Mouse (Mus musculus) liver, embryonic 15.5 days (tissue): Measurements from ENCODE around the gene Cmtm3. TPM values are rescaled to one million over a fixed set of nuclear protein-coding genes. Genes with fewer than 3 reads are reported as not detected.

Experiments
- ATAC-seq: fragments of 200-750 bp; cut with Nextera tagmentation; 2 replicates; pipeline ENCODE4 v1.8.0; 2017; ENCODE audit warnings: moderate number of reproducible peaks, mild to moderate bottlenecking, moderate library complexity; ENCODE audit not compliant: insufficient read depth
- H3K27ac ChIP-seq: fragments of 300-500 bp; sonication (generic); replicated peaks from 2 replicates; pipeline ENCODE4 v1.5.1; 2015; ENCODE audit warnings: mild to moderate bottlenecking, inconsistent platforms
- H3K27me3 ChIP-seq: fragments of 300-500 bp; sonication (generic); 2 replicates; pipeline ENCODE4 v1.6.1; 2015; ENCODE audit warnings: mild to moderate bottlenecking, inconsistent platforms
- H3K36me3 ChIP-seq: fragments of 300-500 bp; sonication (generic); replicated peaks from 2 replicates; pipeline ENCODE4 v1.6.1; 2015; ENCODE audit warnings: moderate library complexity, mild to moderate bottlenecking, inconsistent platforms
- H3K4me1 ChIP-seq: fragments of 300-500 bp; sonication (generic); replicated peaks from 2 replicates; pipeline ENCODE4 v1.6.1; 2015; ENCODE audit warnings: inconsistent platforms
- H3K4me2 ChIP-seq: fragments of 300-500 bp; sonication (generic); 2 replicates; pipeline ENCODE4 v1.6.1; 2015; ENCODE audit warnings: moderate library complexity, mild to moderate bottlenecking, inconsistent platforms
- H3K4me3 ChIP-seq: fragments of 300-500 bp; sonication (generic); replicated peaks from 2 replicates; pipeline ENCODE4 v1.5.1; 2015; ENCODE audit warnings: mild to moderate bottlenecking, inconsistent platforms
- H3K9ac ChIP-seq: fragments of 300-500 bp; sonication (generic); 2 replicates; pipeline ENCODE4 v1.6.1; 2015; ENCODE audit warnings: moderate library complexity, mild to moderate bottlenecking, inconsistent platforms
- H3K9me3 ChIP-seq: fragments of 300-500 bp; sonication (generic); replicated peaks from 2 replicates; pipeline ENCODE4 v1.6.1; 2016; ENCODE audit warnings: inconsistent platforms
- WGBS: fragments of 180-500 bp; shearing (Covaris S2); methylation state at CpG from one replicate; pipeline ENCODE4 v1.1.7; 2015; ENCODE audit warnings: mixed read lengths; ENCODE audit not compliant: insufficient replicate concordance; 5-methylcytosine and 5-hydroxymethylcytosine counted together
- polyA plus RNA-seq: library from polyadenylated mRNA; unstranded; fragments of >200 nt; fragmentation: Nextera tagmentation; extraction: Ambion mirVana; gene quantifications from 2 replicates; pipeline ENCODE4 v1.2.1, GENCODE M21; 2015

The Cmtm3 gene
- polyA plus RNA-seq, 1 experiment from 2014 or later: 18.5 TPM

GRCm38 (mm10) chr8:104383296-104383695, 44.1 kb downstream of the Cmtm3 start:
- Histone ChIP-seq H3K4me1 (peaks cover 5% of the 10 kb centered on the region; the same call in 1 of the 2 replicates), H3K27ac (no peak overlapping the region), H3K9ac (no peak overlapping the region), H3K4me3 (no peak overlapping the region), H3K27me3 (no peaks in the 10 kb centered on the region), H3K36me3 (no peaks in the 10 kb centered on the region), H3K4me2 (no peak overlapping the region), H3K9me3 (no peaks in the 10 kb centered on the region)
- 46% methylated on average over 2 of the region's 2 CpGs for WGBS
- no peak for ATAC-seq

DNA sequence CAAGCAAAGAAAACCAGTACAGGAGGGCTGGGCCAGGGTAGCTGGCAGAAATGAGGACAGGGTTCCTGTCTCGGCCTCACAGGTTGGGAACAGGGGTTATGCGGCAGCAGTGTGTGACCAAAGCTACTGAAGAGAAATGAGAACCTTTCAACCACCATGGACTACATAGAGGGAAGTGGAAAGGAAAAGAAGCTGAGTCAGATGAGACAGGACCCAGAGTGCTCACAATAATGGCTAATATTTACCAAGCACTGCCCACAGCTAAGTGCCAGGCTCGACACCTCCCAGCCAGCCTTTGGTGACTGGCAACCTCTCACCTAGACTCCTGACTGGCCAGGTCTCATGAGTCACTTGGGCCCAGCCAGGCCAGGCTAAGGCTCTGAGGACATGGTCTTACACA, 44.8 kb downstream of the Cmtm3 start:
- 48% methylated on average over 3 of the region's 3 CpGs for WGBS

GRCm38 (mm10) chr8:104386693-104387092, 47.5 kb downstream of the Cmtm3 start:
- no peak for ATAC-seq
- no peak overlapping the region for H3K4me3 ChIP-seq
- no peak overlapping the region for H3K27ac ChIP-seq
- no peaks in the 10 kb centered on the region for H3K27me3 ChIP-seq
- H3K36me3 ChIP-seq: no peaks in the 10 kb centered on the region
- H3K9me3 ChIP-seq: no peaks in the 10 kb centered on the region
- H3K4me1 ChIP-seq: peaks cover 5% of the 10 kb centered on the region; the same call in 1 of the 2 replicates
- H3K9ac ChIP-seq: no peak overlapping the region
- no peak overlapping the region for H3K4me2 ChIP-seq
- WGBS: 36% methylated on average over 4 of the region's 4 CpGs

More for the DNA sequence above, 44.8 kb downstream of the Cmtm3 start:
- H3K36me3 ChIP-seq: no peaks in the 10 kb centered on the region
- H3K9ac ChIP-seq: no peak overlapping the region
- H3K27me3 ChIP-seq: no peaks in the 10 kb centered on the region
- peak; percentile 9; the same call in 1 of the 2 replicates for ATAC-seq
- no peak overlapping the region for H3K27ac ChIP-seq
- no peak overlapping the region for H3K4me2 ChIP-seq
- peaks cover 5% of the 10 kb centered on the region; the same call in 1 of the 2 replicates for H3K4me1 ChIP-seq
- no peak overlapping the region for H3K4me3 ChIP-seq
- no peaks in the 10 kb centered on the region for H3K9me3 ChIP-seq

DNA sequence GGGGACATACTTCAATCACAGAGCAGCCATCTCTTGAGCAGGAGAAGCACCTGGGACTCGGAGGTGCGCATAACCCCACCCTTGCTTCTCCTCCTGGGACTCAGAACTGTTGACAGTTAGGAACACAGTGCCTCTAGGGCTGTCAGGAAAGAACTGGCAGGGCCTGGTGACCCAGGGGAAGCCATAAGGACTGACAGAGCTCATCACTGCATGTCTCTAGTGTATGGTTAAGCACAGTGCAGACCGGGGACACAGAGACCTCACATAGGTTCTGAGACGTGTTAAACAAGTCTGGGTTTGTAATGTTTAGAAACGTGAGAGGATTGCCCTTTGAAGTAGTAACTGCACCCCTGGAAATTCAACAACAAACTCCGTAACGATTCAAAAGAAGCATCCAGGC, 48.3 kb downstream of the Cmtm3 start:
- Histone ChIP-seq H3K36me3 (no peaks in the 10 kb centered on the region), H3K9ac (no peak overlapping the region), H3K27me3 (no peaks in the 10 kb centered on the region), H3K4me2 (no peak overlapping the region), H3K9me3 (no peaks in the 10 kb centered on the region), H3K27ac (no peak overlapping the region), H3K4me3 (no peak overlapping the region), H3K4me1 (peaks cover 5% of the 10 kb centered on the region; the same call in 1 of the 2 replicates)
- WGBS: 61% methylated on average over 7 of the region's 7 CpGs
- no peak for ATAC-seq

DNA sequence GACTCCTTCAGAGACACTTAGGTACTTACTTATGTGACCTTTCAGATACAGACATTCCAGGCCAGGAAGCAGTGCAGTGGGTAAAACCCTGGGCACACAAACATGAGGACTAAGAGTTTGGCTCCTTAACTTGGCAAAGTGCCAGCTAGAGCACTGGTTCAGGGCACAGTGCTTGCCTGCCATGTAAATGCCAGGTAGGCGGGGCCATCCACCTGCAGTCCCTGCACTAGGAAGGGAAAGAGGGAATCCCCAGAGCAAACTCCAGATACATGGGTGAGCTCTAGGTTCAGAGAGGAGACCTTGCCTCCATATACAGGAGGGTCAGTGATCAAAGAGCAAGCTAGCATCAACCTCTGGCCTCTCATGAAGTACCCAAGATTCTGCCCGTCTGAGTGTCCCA, 48.8 kb downstream of the Cmtm3 start:
- H3K9me3 ChIP-seq: no peaks in the 10 kb centered on the region
- H3K4me3 ChIP-seq: no peak overlapping the region
- peaks cover 5% of the 10 kb centered on the region; the same call in 1 of the 2 replicates for H3K4me1 ChIP-seq
- no peak overlapping the region for H3K27ac ChIP-seq
- 67% methylated on average over 2 of the region's 2 CpGs for WGBS
- H3K4me2 ChIP-seq: no peak overlapping the region
- no peak for ATAC-seq
- H3K9ac ChIP-seq: no peak overlapping the region
- H3K36me3 ChIP-seq: no peaks in the 10 kb centered on the region
- no peaks in the 10 kb centered on the region for H3K27me3 ChIP-seq

DNA sequence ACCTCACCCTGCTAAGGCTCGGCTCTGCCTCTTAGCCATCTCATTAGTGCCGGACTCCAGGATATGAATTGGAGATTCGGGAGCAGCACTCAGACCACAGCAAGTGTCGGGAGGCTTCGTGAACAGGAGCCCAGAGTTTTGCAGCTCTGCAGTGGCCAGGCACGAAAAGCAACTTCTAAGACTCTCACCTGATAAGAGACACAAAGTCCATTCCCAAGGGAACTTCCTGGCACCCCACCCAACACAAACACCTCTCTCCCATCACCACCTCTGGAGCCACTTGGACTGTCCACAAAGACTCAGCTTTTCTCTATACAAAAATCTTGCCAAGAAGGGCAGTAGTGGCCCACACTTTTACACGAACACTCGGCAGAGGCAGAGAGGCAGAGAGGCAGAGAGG, 51.0 kb downstream of the Cmtm3 start:
- Histone ChIP-seq H3K9ac (no peak overlapping the region), H3K4me2 (no peak overlapping the region), H3K9me3 (no peaks in the 10 kb centered on the region), H3K27me3 (peaks cover 21% of the 10 kb centered on the region), H3K4me1 (peaks cover 14% of the 10 kb centered on the region), H3K27ac (no peak overlapping the region), H3K36me3 (no peaks in the 10 kb centered on the region), H3K4me3 (no peak overlapping the region)
- 58% methylated on average over 8 of the region's 8 CpGs for WGBS
- ATAC-seq: no peak

GRCm38 (mm10) chr8:104393139-104393538, 53.9 kb downstream of the Cmtm3 start:
- no peak for ATAC-seq
- WGBS: 79% methylated on average over 7 of the region's 7 CpGs
- peaks cover 39% of the 10 kb centered on the region for H3K27me3 ChIP-seq
- no peak overlapping the region for H3K4me3 ChIP-seq
- H3K36me3 ChIP-seq: no peaks in the 10 kb centered on the region
- no peak overlapping the region for H3K9ac ChIP-seq
- peaks cover 18% of the 10 kb centered on the region for H3K4me1 ChIP-seq
- no peaks in the 10 kb centered on the region for H3K9me3 ChIP-seq
- H3K27ac ChIP-seq: no peak overlapping the region
- no peak overlapping the region for H3K4me2 ChIP-seq

DNA sequence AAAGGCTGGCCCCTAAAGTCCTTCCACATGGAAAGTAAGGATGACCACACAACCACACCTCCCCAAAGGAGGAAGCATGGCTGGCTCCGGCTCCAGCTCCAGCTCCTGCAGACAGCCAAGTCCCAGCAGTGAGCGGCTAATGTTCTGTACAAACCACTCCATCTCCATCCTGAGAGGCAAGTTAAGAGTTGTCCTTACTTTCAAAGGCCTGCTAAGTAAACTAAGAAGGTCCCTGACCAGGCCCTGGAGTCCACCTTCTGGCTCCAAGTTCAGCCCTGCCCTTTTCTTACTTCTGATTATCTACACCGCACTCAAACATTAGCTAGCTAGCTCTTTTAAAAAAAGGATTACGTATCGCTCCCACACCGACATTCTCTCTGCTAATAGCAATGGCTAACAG, 54.6 kb downstream of the Cmtm3 start:
- Histone ChIP-seq H3K36me3 (no peaks in the 10 kb centered on the region), H3K4me2 (0 out of 2 replicates have a peak overlapping the region, but pooled peaks have one; percentile 90), H3K9me3 (no peaks in the 10 kb centered on the region), H3K4me3 (no peak overlapping the region), H3K4me1 (peaks cover 18% of the 10 kb centered on the region), H3K9ac (no peak overlapping the region), H3K27ac (no peak overlapping the region), H3K27me3 (peaks cover 39% of the 10 kb centered on the region)
- no peak for ATAC-seq
- WGBS: 73% methylated on average over 6 of the region's 6 CpGs

DNA sequence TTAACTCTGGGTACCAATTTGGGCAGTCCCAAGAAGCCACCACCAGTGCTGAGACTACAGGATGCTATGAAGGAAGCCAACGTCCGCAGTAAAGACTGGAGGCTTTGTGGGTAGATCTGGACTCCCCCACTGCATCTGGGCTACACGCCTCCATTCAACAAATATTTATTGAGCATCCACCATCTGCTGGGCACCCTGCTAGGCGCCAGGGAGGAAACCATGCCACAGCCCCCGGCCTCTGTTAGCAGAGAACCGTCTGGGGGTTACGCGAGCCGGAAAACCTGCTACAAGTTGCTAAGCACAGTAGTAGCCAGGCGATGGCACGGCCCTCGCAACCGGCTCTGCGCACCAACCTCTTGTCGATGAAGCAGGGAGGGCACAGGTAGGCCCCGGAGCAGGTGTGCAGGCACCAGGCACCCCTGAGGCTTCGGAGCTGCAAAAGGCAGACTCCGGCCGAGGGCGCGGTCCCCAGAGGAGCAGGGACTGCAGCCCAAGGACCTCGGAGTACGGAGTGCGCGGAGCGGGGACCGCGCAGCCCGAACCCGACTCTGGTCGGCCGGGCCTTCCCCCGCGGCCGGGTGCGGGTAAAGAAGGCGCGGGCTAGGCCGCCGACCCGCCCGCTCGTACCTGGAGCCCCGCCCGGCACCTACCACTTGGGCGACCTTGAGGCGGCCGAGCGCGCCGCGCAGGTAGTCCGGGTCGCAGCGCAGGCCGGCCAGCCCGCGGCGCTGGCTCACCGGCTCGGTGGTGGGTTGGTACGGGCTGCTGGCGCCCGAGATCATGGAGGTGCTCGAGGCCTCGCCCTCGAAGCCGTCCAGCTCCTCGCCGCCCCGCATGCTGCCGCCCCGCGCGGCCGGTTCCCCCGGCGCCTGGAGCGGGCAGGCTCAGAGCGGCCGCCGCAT, 55.8 kb downstream of the Cmtm3 start:
- Histone ChIP-seq H3K27me3 (peaks cover 39% of the 10 kb centered on the region), H3K4me3 (peak overlapping the region; percentile 65), H3K36me3 (no peaks in the 10 kb centered on the region), H3K9me3 (no peaks in the 10 kb centered on the region), H3K27ac (no peak overlapping the region; the same call in 1 of the 2 replicates), H3K4me2 (peak overlapping the region; percentile 90), H3K4me1 (peaks cover 18% of the 10 kb centered on the region), H3K9ac (peak overlapping the region; percentile 55)
- 1% methylated on average over 80 of the region's 82 CpGs for WGBS
- ATAC-seq: peak; percentile 57

DNA sequence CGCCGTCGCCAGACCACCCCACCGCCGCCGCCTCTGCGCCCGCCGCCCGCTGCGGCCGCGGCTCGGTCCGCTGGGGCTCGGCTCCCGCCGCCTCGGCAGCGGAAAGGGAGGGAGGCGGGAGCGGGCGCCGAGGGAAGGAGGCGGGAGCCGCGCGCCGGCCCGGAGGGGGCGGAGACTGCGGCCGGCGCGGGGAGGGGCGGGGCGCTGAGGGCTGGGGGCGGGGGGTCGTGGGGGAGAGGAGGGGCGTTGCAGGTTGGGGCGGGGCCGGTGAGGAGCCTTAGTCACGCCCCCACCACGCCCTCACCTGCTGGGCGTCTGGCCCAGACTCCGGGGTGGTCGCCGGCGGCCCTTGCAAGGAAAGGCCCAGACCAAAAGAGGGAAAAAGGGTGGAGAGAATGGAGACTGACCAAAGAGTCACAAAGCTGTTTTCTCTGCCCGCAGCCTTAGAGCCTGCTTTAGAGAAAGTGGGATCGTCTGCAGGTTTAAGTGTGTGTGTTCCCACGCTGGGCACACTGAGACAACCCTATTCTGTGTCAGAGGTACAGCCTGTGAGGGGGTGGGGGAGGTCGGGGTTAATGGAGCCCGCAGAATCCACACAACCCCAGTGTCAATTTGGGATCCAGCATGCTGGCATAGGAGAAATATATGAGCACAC, 56.6 kb downstream of the Cmtm3 start, which contains the start of gene Cmtm4:
Cmtm4 (minus strand) TSS at position 105 of the 655 bp plus-strand sequence.
- H3K4me1 ChIP-seq: peaks cover 18% of the 10 kb centered on the region
- peak within 1 kb of the TSS; percentile 65 for H3K4me3 ChIP-seq
- H3K36me3 ChIP-seq: no peaks in the 10 kb centered on the region
- H3K9ac ChIP-seq: peak within 1 kb of the TSS; percentile 55
- peak within 1 kb of the TSS; percentile 90 for H3K4me2 ChIP-seq
- WGBS: 2% methylated on average over 43 of the region's 54 CpGs
- H3K9me3 ChIP-seq: no peaks in the 10 kb centered on the region
- peaks cover 39% of the 10 kb centered on the region for H3K27me3 ChIP-seq
- H3K27ac ChIP-seq: no peak within 1 kb of the TSS; the same call in 1 of the 2 replicates
- ATAC-seq: peak; percentile 77
